Mouse (Mus musculus) gonadal fat pad, adult 2 months (tissue): ENCODE results near the gene Klhl42. TPM values are rescaled to one million over a fixed set of nuclear protein-coding genes. Genes with fewer than 3 reads are reported as not detected.

Experiments
- DNase-seq: peaks from one replicate; pipeline ENCODE4 v3.0.0-alpha.2; 2012; ENCODE audit warnings: low read depth
- polyA plus RNA-seq: library from polyadenylated mRNA; depleted of rRNA; stranded (reverse); fragments of >200 nt; gene quantifications from 2 replicates; pipeline ENCODE4 v1.2.3, GENCODE M21; 2012; rRNA removed

Gene Klhl42
- polyA plus RNA-seq, 1 experiment = 19.0 TPM

- DNase-seq = no peak
Measured at GRCm38 (mm10) chr6:147151839-147152238, 60.7 kb downstream of the Klhl42 start.

- no peak for DNase-seq
Measured at GRCm38 (mm10) chr6:147155085-147155484, 63.9 kb downstream of the Klhl42 start.

GRCm38 (mm10) chr6:147161818-147162584 lies 70.8 kb downstream of the Klhl42 start:
- no peak for DNase-seq

Other genes with a start within 250 kb of the Klhl42 start
- 0.32 and 1.7 TPM in 2 replicates for gene Smco2, start 241.3 kb upstream of the Klhl42 start, polyA plus RNA-seq
- gene Ppfibp1, start 202.9 kb upstream of the Klhl42 start, polyA plus RNA-seq = 25.5 and 27.2 TPM in 2 replicates
- 0.18 and 0.48 TPM in 2 replicates for gene 1700034J05Rik, start 137.0 kb upstream of the Klhl42 start, polyA plus RNA-seq
- gene Rep15, start 58.8 kb upstream of the Klhl42 start, polyA plus RNA-seq = 0.32 and 0.65 TPM in 2 replicates
- 7.1 and 12.8 TPM in 2 replicates for gene Mrps35, start 48.6 kb upstream of the Klhl42 start, polyA plus RNA-seq
- gene Mansc4, start 4.3 kb upstream of the Klhl42 start, polyA plus RNA-seq = 2.3 and 2.9 TPM in 2 replicates
- 0.57 and 0.80 TPM in 2 replicates for gene Pthlh, start 172.8 kb downstream of the Klhl42 start, polyA plus RNA-seq